Mouse (Mus musculus) myocyte (in vitro differentiated cells): ENCODE results near the gene Csrp3. TPM values are rescaled to one million over a fixed set of nuclear protein-coding genes. Genes with fewer than 3 reads are reported as not detected.

Source experiments
- H3K27me3 ChIP-seq: one replicate; pipeline ENCODE4 v1.6.1; 2011; ENCODE audit not compliant: control insufficient read depth, insufficient read depth, insufficient read length
- H3K36me3 ChIP-seq: one replicate; pipeline ENCODE4 v1.6.1; 2011; ENCODE audit not compliant: control insufficient read depth, insufficient read depth
- H3K4me2 ChIP-seq: one replicate; pipeline ENCODE4 v1.6.1; 2011; ENCODE audit warnings: low read depth, control low read depth
- H3K4me3 ChIP-seq: one replicate; pipeline ENCODE4 v1.5.1; 2011; ENCODE audit warnings: mild to moderate bottlenecking, control low read depth, moderate library complexity
- H3K79me2 ChIP-seq: one replicate; pipeline ENCODE4 v1.6.1; 2011; ENCODE audit not compliant: control insufficient read depth, insufficient read depth
- H3ac ChIP-seq: one replicate; pipeline ENCODE4 v1.6.1; 2011; ENCODE audit not compliant: control insufficient read depth, insufficient read length
- CEBPB ChIP-seq: IDR thresholded peaks from 2 replicates; pipeline ENCODE4 v1.6.1; 2011; ENCODE audit warnings: mild to moderate bottlenecking, moderate library complexity; ENCODE audit not compliant: poor library complexity, insufficient read depth, severe bottlenecking
- E2F4 ChIP-seq: IDR thresholded peaks from one replicate; pipeline ENCODE4 v1.6.1; 2011; ENCODE audit warnings: mild to moderate bottlenecking, control low read depth, moderate library complexity; ENCODE audit not compliant: insufficient read depth
- MAX ChIP-seq: IDR thresholded peaks from one replicate; pipeline ENCODE4 v1.6.1; 2011; ENCODE audit warnings: low read depth, mild to moderate bottlenecking, control low read depth
- MYOD1 ChIP-seq, 3 experiments: IDR thresholded peaks; one replicate each; pipeline ENCODE4 v1.6.1; 2011; ENCODE audit warnings: control low read depth in 2 of 3, low read depth in 2 of 3, mild to moderate bottlenecking in 2 of 3, moderate library complexity in 1 of 3; ENCODE audit not compliant: insufficient read length in 2 of 3, control insufficient read depth in 1 of 3
- MYOG ChIP-seq, 3 experiments: IDR thresholded peaks; one replicate each; pipeline ENCODE4 v1.6.1; 2011; ENCODE audit warnings: control low read depth in 2 of 3, low read depth in 2 of 3, mild to moderate bottlenecking in 2 of 3; ENCODE audit not compliant: insufficient read length in 2 of 3, control insufficient read depth in 1 of 3, insufficient read depth in 1 of 3
- POLR2A ChIP-seq: IDR thresholded peaks from one replicate; pipeline ENCODE4 v1.6.1; 2011; ENCODE audit warnings: low read depth, mild to moderate bottlenecking, control low read depth, moderate library complexity; ENCODE audit not compliant: insufficient read length
- POLR2AphosphoS2 ChIP-seq: IDR thresholded peaks from one replicate; pipeline ENCODE4 v1.6.1; 2011; ENCODE audit warnings: low read depth, control low read depth; ENCODE audit not compliant: insufficient read length
- REST ChIP-seq: IDR thresholded peaks from one replicate; pipeline ENCODE4 v1.6.1; 2011; ENCODE audit warnings: mild to moderate bottlenecking, control low read depth, moderate library complexity; ENCODE audit not compliant: insufficient read depth, insufficient read length
- SRF ChIP-seq: IDR thresholded peaks from one replicate; pipeline ENCODE4 v1.6.1; 2011; ENCODE audit warnings: low read depth; ENCODE audit not compliant: control insufficient read depth, insufficient read length
- TCF12 ChIP-seq: IDR thresholded peaks from one replicate; pipeline ENCODE4 v1.6.1; 2011; ENCODE audit warnings: mild to moderate bottlenecking, control low read depth; ENCODE audit not compliant: poor library complexity, insufficient read depth, severe bottlenecking
- TCF3 ChIP-seq: IDR thresholded peaks from one replicate; pipeline ENCODE4 v1.6.1; 2011; ENCODE audit warnings: low read depth, control low read depth; ENCODE audit not compliant: insufficient read length
- USF1 ChIP-seq: IDR thresholded peaks from one replicate; pipeline ENCODE4 v1.6.1; 2011; ENCODE audit warnings: low read depth, mild to moderate bottlenecking, control low read depth, moderate library complexity
- polyA plus RNA-seq: library from polyadenylated mRNA; unstranded; fragments of >200 nt; fragmentation: generic; extraction: Trizol; gene quantifications from one replicate; pipeline ENCODE4 v1.2.1, GENCODE M21; 2012; ENCODE audit warnings: missing spikeins

Gene Csrp3
- polyA plus RNA-seq = 158 TPM

DNA sequence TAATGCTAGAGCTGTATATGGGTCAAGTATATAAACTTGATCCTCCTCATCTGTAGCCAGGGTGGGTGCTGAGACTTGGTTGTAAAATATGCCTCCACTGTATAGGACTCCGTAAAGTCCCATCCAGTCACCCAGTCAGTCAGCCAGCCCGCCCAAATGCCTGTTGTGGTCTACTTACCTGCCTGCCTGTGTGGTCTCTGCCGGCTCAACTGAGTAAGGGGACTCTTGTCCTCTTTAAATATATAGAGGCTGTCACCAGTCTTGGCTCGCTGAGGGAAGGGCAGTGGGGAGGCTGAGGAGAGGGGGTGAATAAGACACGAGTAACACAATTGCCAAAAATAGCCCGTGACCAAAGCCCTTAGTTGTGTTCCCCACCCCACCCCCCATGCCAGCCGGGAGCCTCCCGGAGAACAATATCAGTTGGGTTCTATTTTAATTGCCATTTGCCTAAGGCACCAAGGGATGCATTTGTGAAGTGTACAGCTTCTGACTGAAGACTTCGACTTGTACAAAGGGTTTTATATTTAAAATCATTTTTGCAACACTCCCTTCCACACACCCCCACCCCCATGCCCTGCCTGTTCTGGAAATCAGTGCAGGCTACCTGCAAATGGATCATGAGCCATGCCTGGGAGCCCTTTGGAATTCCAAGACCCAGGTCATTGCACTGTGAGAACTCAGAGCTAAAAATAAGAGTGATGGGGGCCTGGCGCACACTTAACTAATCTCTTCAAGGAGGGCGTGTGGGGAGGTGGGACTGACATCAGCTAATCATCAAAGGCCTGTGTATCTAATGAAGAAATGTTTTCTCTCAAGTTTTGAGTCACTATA lies at the start of gene Csrp3:
TSS of gene Csrp3 (minus strand) at position 214 of the 831 bp plus-strand sequence.
- TF ChIP-seq POLR2AphosphoS2 (peak; percentile 32), TCF12 (no peak), MYOG (IDR thresholded peaks at IDR 0.05; ENCODE audit: control insufficient read depth in 1 of 3, insufficient read depth in 1 of 3, insufficient read length in 2 of 3, low read depth in 2 of 3) (peak in 1 of 3 experiments; percentile 2), POLR2A (peak; percentile 36)
- Histone ChIP-seq H3K27me3 (no peaks in the 10 kb centered on the region), H3K4me2 (peak within 1 kb of the TSS; percentile 63), H3K79me2 (no peaks in the 10 kb centered on the region), H3K36me3 (no peaks in the 10 kb centered on the region), H3ac (no peak within 1 kb of the TSS), H3K4me3 (peak within 1 kb of the TSS; percentile 20)

DNA sequence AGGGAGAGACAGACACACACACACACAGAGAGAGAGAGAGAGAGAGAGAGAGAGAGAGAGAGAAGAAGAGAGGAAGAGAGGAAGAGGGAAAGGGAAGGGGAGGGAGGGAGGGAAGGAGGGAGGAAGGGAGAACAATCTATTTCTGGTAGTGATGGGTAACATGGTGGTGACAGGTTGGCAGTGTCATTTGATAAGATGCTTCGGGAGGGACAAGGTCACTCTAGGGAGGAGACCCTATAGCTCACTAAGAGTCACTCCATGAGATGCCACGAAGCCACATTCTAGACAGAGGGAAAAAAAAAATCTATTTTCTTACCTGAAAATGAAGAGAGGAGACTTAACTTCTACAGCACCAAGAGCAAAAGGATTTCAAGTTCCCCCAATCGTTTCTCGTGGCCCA lies 48.2 kb upstream of the Csrp3 start:
- Histone ChIP-seq H3K27me3 (no peaks in the 10 kb centered on the region), H3K79me2 (no peaks in the 10 kb centered on the region), H3K4me3 (no peak overlapping the region), H3K4me2 (no peak overlapping the region), H3ac (no peak overlapping the region), H3K36me3 (no peaks in the 10 kb centered on the region)
- TF ChIP-seq MYOD1 (IDR thresholded peaks at IDR 0.05; ENCODE audit: control insufficient read depth in 1 of 3, insufficient read length in 2 of 3, low read depth in 2 of 3) (no peak), MAX (no peak), POLR2AphosphoS2 (no peak)

GRCm38 (mm10) chr7:48895475-48895874 lies 47.6 kb upstream of the Csrp3 start:
- Histone ChIP-seq H3K27me3 (no peaks in the 10 kb centered on the region), H3ac (no peak overlapping the region), H3K4me3 (no peak overlapping the region), H3K36me3 (no peaks in the 10 kb centered on the region), H3K4me2 (no peak overlapping the region), H3K79me2 (no peaks in the 10 kb centered on the region)
- TF ChIP-seq SRF (no peak), REST (no peak), TCF3 (no peak), POLR2AphosphoS2 (no peak), CEBPB (no peak), MYOG (IDR thresholded peaks at IDR 0.05; ENCODE audit: control insufficient read depth in 1 of 3, insufficient read depth in 1 of 3, insufficient read length in 2 of 3, low read depth in 2 of 3) (no peak), TCF12 (no peak), MYOD1 (IDR thresholded peaks at IDR 0.05; ENCODE audit: control insufficient read depth in 1 of 3, insufficient read length in 2 of 3, low read depth in 2 of 3) (no peak), E2F4 (no peak), MAX (no peak), USF1 (no peak), POLR2A (no peak)

DNA sequence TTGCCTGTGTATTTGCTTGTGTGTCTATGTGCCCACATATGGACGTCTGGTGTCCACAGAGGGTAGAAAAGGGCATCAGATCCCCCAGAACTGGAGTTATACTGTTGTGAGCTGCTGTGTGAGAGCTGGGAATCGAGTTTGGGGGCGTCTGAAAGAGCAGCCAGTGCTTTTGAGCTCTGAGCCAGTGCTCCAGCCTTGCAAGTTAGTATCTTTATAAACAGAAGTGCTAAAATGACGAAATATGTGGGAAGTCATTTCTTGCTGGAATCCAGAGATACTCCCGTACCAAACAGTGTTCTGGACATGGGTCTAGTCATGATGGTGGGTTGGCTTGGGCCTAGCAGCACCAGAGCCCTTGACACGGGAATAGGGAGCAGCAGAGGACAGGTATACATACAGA lies 46.9 kb upstream of the Csrp3 start:
- no peak for TF ChIP-seq REST
- no peak for TF ChIP-seq E2F4
- no peak for TF ChIP-seq SRF
- no peak for TF ChIP-seq TCF12
- no peak for TF ChIP-seq MYOG (IDR thresholded peaks at IDR 0.05; ENCODE audit: control insufficient read depth in 1 of 3, insufficient read depth in 1 of 3, insufficient read length in 2 of 3, low read depth in 2 of 3)
- H3K27me3 ChIP-seq = no peaks in the 10 kb centered on the region
- H3ac ChIP-seq = no peak overlapping the region

GRCm38 (mm10) chr7:48894152-48894551 lies 46.3 kb upstream of the Csrp3 start:
- TF ChIP-seq MAX (no peak), E2F4 (no peak), SRF (no peak), TCF3 (no peak), MYOG (IDR thresholded peaks at IDR 0.05; ENCODE audit: control insufficient read depth in 1 of 3, insufficient read depth in 1 of 3, insufficient read length in 2 of 3, low read depth in 2 of 3) (no peak), POLR2AphosphoS2 (no peak), REST (no peak), CEBPB (no peak), TCF12 (no peak), POLR2A (no peak), USF1 (no peak), MYOD1 (IDR thresholded peaks at IDR 0.05; ENCODE audit: control insufficient read depth in 1 of 3, insufficient read length in 2 of 3, low read depth in 2 of 3) (no peak)
- no peak overlapping the region for H3K4me3 ChIP-seq
- H3K27me3 ChIP-seq = no peaks in the 10 kb centered on the region
- H3K36me3 ChIP-seq = no peaks in the 10 kb centered on the region
- no peaks in the 10 kb centered on the region for H3K79me2 ChIP-seq
- peak overlapping the region; percentile 41 for H3K4me2 ChIP-seq
- H3ac ChIP-seq = no peak overlapping the region

More for the DNA sequence above, 46.9 kb upstream of the Csrp3 start:
- H3K4me2 ChIP-seq = no peak overlapping the region
- no peaks in the 10 kb centered on the region for H3K36me3 ChIP-seq
- H3K79me2 ChIP-seq = no peaks in the 10 kb centered on the region
- H3K4me3 ChIP-seq = no peak overlapping the region
